Mouse (Mus musculus): ENCODE measurements around the gene Eln. TPM values are rescaled to one million over a fixed set of nuclear protein-coding genes. Genes with fewer than 3 reads are reported as not detected.
A peak's percentile ranks its signal among the peaks of the same experiment; 100 is the strongest.

The Eln gene
- 8.3 and 10.9 TPM in 2 replicates for polyA plus RNA-seq (2015; fragmentation: Nextera tagmentation; extraction: Ambion mirVana)

GRCm38 (mm10) chr5:134746890-134747511 is at the start of gene Eln:
Eln (minus strand) TSS chr5:134747323.
- Histone ChIP-seq H3K9me3 (ENCODE audit: control insufficient read depth, low read length) (no peaks in the 10 kb centered on the region), H3K4me3 (replicated peaks; ENCODE audit: low read length) (peak within 1 kb of the TSS; percentile 48), H3K27me3 (replicated peaks; ENCODE audit: control insufficient read depth, insufficient read depth, low read length) (no peaks in the 10 kb centered on the region), H3K27ac (ENCODE audit: low read length) (peak within 1 kb of the TSS; percentile 39), H3K4me2 (ENCODE audit: low read length) (peak within 1 kb of the TSS; percentile 87), H3K36me3 (ENCODE audit: control insufficient read depth, insufficient read depth) (no peaks in the 10 kb centered on the region), H3K4me1 (replicated peaks; ENCODE audit: control insufficient read depth, insufficient read depth, low read length) (peaks cover 19% of the 10 kb centered on the region), H3K9ac (replicated peaks; ENCODE audit: low read depth, low read length) (peak within 1 kb of the TSS; percentile 67)
- peak; percentile 84 for ATAC-seq
- WGBS = 1% methylated on average over 24 of the region's 28 CpGs

GRCm38 (mm10) chr5:134790080-134790995 is 43.2 kb upstream of the Eln start:
- H3K4me3 ChIP-seq (replicated peaks; ENCODE audit: low read length) = no peak overlapping the region
- no peak overlapping the region for H3K27ac ChIP-seq (ENCODE audit: low read length)
- no peaks in the 10 kb centered on the region; the same call in 1 of the 2 replicates for H3K9me3 ChIP-seq (ENCODE audit: control insufficient read depth, low read length)
- peaks cover 5% of the 10 kb centered on the region for H3K4me1 ChIP-seq (replicated peaks; ENCODE audit: control insufficient read depth, insufficient read depth, low read length)
- H3K4me2 ChIP-seq (ENCODE audit: low read length) = no peak overlapping the region
- 91% methylated on average over 15 of the region's 15 CpGs for WGBS
- no peaks in the 10 kb centered on the region for H3K36me3 ChIP-seq (ENCODE audit: control insufficient read depth, insufficient read depth)
- no peak for ATAC-seq
- H3K27me3 ChIP-seq (replicated peaks; ENCODE audit: control insufficient read depth, insufficient read depth, low read length) = no peaks in the 10 kb centered on the region
- no peak overlapping the region for H3K9ac ChIP-seq (replicated peaks; ENCODE audit: low read depth, low read length)

- peaks cover 5% of the 10 kb centered on the region for H3K4me1 ChIP-seq (replicated peaks; ENCODE audit: control insufficient read depth, insufficient read depth, low read length)
- no peak overlapping the region for H3K4me3 ChIP-seq (replicated peaks; ENCODE audit: low read length)
- no peak overlapping the region for H3K9ac ChIP-seq (replicated peaks; ENCODE audit: low read depth, low read length)
- H3K4me2 ChIP-seq (ENCODE audit: low read length) = no peak overlapping the region
- no peak overlapping the region for H3K27ac ChIP-seq (ENCODE audit: low read length)
- ATAC-seq = no peak
- H3K27me3 ChIP-seq (replicated peaks; ENCODE audit: control insufficient read depth, insufficient read depth, low read length) = no peaks in the 10 kb centered on the region
- H3K9me3 ChIP-seq (ENCODE audit: control insufficient read depth, low read length) = no peaks in the 10 kb centered on the region; the same call in 1 of the 2 replicates
- H3K36me3 ChIP-seq (ENCODE audit: control insufficient read depth, insufficient read depth) = no peaks in the 10 kb centered on the region
- 73% methylated on average over 12 of the region's 12 CpGs for WGBS
Observed at GRCm38 (mm10) chr5:134788237-134788636, 41.1 kb upstream of the Eln start.

- Histone ChIP-seq H3K36me3 (ENCODE audit: control insufficient read depth, insufficient read depth) (no peaks in the 10 kb centered on the region), H3K4me3 (replicated peaks; ENCODE audit: low read length) (peak overlapping the region; percentile 14; the same call in 1 of the 2 replicates), H3K27me3 (replicated peaks; ENCODE audit: control insufficient read depth, insufficient read depth, low read length) (no peaks in the 10 kb centered on the region), H3K27ac (ENCODE audit: low read length) (no peak overlapping the region), H3K9me3 (ENCODE audit: control insufficient read depth, low read length) (no peaks in the 10 kb centered on the region), H3K4me1 (replicated peaks; ENCODE audit: control insufficient read depth, insufficient read depth, low read length) (peaks cover 5% of the 10 kb centered on the region), H3K4me2 (ENCODE audit: low read length) (peak overlapping the region; percentile 44), H3K9ac (replicated peaks; ENCODE audit: low read depth, low read length) (peak overlapping the region; percentile 51)
- 35% methylated on average over 23 of the region's 25 CpGs for WGBS
- ATAC-seq = peak; percentile 64; the same call in 1 of the 2 replicates
Observed at GRCm38 (mm10) chr5:134785691-134786371, 38.7 kb upstream of the Eln start.

- H3K36me3 ChIP-seq (ENCODE audit: control insufficient read depth, insufficient read depth) = no peaks in the 10 kb centered on the region
- no peaks in the 10 kb centered on the region for H3K9me3 ChIP-seq (ENCODE audit: control insufficient read depth, low read length)
- H3K4me2 ChIP-seq (ENCODE audit: low read length) = no peak overlapping the region
- H3K4me1 ChIP-seq (replicated peaks; ENCODE audit: control insufficient read depth, insufficient read depth, low read length) = peaks cover 5% of the 10 kb centered on the region
- no peak overlapping the region for H3K9ac ChIP-seq (replicated peaks; ENCODE audit: low read depth, low read length)
- WGBS = 63% methylated on average over 2 of the region's 2 CpGs
- no peak overlapping the region for H3K4me3 ChIP-seq (replicated peaks; ENCODE audit: low read length)
- no peaks in the 10 kb centered on the region for H3K27me3 ChIP-seq (replicated peaks; ENCODE audit: control insufficient read depth, insufficient read depth, low read length)
- H3K27ac ChIP-seq (ENCODE audit: low read length) = no peak overlapping the region
- ATAC-seq = no peak
Observed at GRCm38 (mm10) chr5:134783794-134784193, 36.7 kb upstream of the Eln start.

- H3K4me1 ChIP-seq (replicated peaks; ENCODE audit: control insufficient read depth, insufficient read depth, low read length) = peaks cover 3% of the 10 kb centered on the region
Observed at GRCm38 (mm10) chr5:134780963-134781362, 33.8 kb upstream of the Eln start.

GRCm38 (mm10) chr5:134780146-134780545 is 33.0 kb upstream of the Eln start:
- no peak overlapping the region for H3K9ac ChIP-seq (replicated peaks; ENCODE audit: low read depth, low read length)
- H3K4me3 ChIP-seq (replicated peaks; ENCODE audit: low read length) = no peak overlapping the region
- 83% methylated on average over 2 of the region's 2 CpGs for WGBS
- no peak overlapping the region for H3K4me2 ChIP-seq (ENCODE audit: low read length)
- no peaks in the 10 kb centered on the region for H3K27me3 ChIP-seq (replicated peaks; ENCODE audit: control insufficient read depth, insufficient read depth, low read length)
- H3K9me3 ChIP-seq (ENCODE audit: control insufficient read depth, low read length) = no peaks in the 10 kb centered on the region
- no peak overlapping the region for H3K27ac ChIP-seq (ENCODE audit: low read length)
- ATAC-seq = no peak
- H3K36me3 ChIP-seq (ENCODE audit: control insufficient read depth, insufficient read depth) = no peaks in the 10 kb centered on the region
- H3K4me1 ChIP-seq (replicated peaks; ENCODE audit: control insufficient read depth, insufficient read depth, low read length) = no peaks in the 10 kb centered on the region

More at GRCm38 (mm10) chr5:134780963-134781362, 33.8 kb upstream of the Eln start:
- Histone ChIP-seq H3K27me3 (replicated peaks; ENCODE audit: control insufficient read depth, insufficient read depth, low read length) (no peaks in the 10 kb centered on the region), H3K4me2 (ENCODE audit: low read length) (no peak overlapping the region), H3K9me3 (ENCODE audit: control insufficient read depth, low read length) (no peaks in the 10 kb centered on the region), H3K36me3 (ENCODE audit: control insufficient read depth, insufficient read depth) (no peaks in the 10 kb centered on the region), H3K27ac (ENCODE audit: low read length) (no peak overlapping the region), H3K9ac (replicated peaks; ENCODE audit: low read depth, low read length) (no peak overlapping the region), H3K4me3 (replicated peaks; ENCODE audit: low read length) (no peak overlapping the region)
- no peak for ATAC-seq

GRCm38 (mm10) chr5:134776551-134776950 is 29.4 kb upstream of the Eln start:
- 66% methylated on average over 12 of the region's 12 CpGs for WGBS

GRCm38 (mm10) chr5:134772522-134772921 is 25.4 kb upstream of the Eln start:
- Histone ChIP-seq H3K4me1 (replicated peaks; ENCODE audit: control insufficient read depth, insufficient read depth, low read length) (no peaks in the 10 kb centered on the region), H3K27me3 (replicated peaks; ENCODE audit: control insufficient read depth, insufficient read depth, low read length) (no peaks in the 10 kb centered on the region), H3K27ac (ENCODE audit: low read length) (no peak overlapping the region), H3K9ac (replicated peaks; ENCODE audit: low read depth, low read length) (no peak overlapping the region), H3K9me3 (ENCODE audit: control insufficient read depth, low read length) (no peaks in the 10 kb centered on the region), H3K36me3 (ENCODE audit: control insufficient read depth, insufficient read depth) (no peaks in the 10 kb centered on the region), H3K4me2 (ENCODE audit: low read length) (no peak overlapping the region), H3K4me3 (replicated peaks; ENCODE audit: low read length) (no peak overlapping the region)
- ATAC-seq = no peak
- 88% methylated on average over 12 of the region's 12 CpGs for WGBS

More at GRCm38 (mm10) chr5:134776551-134776950, 29.4 kb upstream of the Eln start:
- Histone ChIP-seq H3K9ac (replicated peaks; ENCODE audit: low read depth, low read length) (no peak overlapping the region), H3K9me3 (ENCODE audit: control insufficient read depth, low read length) (no peaks in the 10 kb centered on the region), H3K4me1 (replicated peaks; ENCODE audit: control insufficient read depth, insufficient read depth, low read length) (no peaks in the 10 kb centered on the region), H3K36me3 (ENCODE audit: control insufficient read depth, insufficient read depth) (no peaks in the 10 kb centered on the region), H3K4me2 (ENCODE audit: low read length) (no peak overlapping the region), H3K27ac (ENCODE audit: low read length) (no peak overlapping the region), H3K27me3 (replicated peaks; ENCODE audit: control insufficient read depth, insufficient read depth, low read length) (no peaks in the 10 kb centered on the region), H3K4me3 (replicated peaks; ENCODE audit: low read length) (no peak overlapping the region)
- ATAC-seq = no peak
